9 mouse cellular contexts compared by ENCODE assay signal in genomic region chr4:135803299-135803698, GRCm38 (mm10). TPM values are rescaled to one million over a fixed set of nuclear protein-coding genes. Genes with fewer than 3 reads are reported as not detected.
DNase-seq lines count a peak whose midpoint lies in the region; ATAC-seq and TF ChIP-seq lines count a peak whose summit lies in the region.
"Had no signal": no experiment of that assay in that cellular context is flagged by ENCODE, and none has a peak within 500 bp of the region (broad histone marks: within the 10 kb centered on the region; RNA-seq: fewer than 3 reads in every experiment).

No protein-coding gene starts in this region.

- TF ChIP-seq POLR2A in brain, embryonic 14.5 days (IDR thresholded peaks at IDR 0.05; ENCODE audit: borderline replicate concordance, extremely low read depth, insufficient read depth, insufficient read length, poor library complexity, severe bottlenecking), result no peak

- no peak for DNase-seq in kidney, postnatal 0 days (ENCODE audit: low spot score)
- no peak for DNase-seq in kidney, adult 8-10 months
- DNase-seq in brain, embryonic 14.5 days (ENCODE audit: low read depth), result no peak
- DNase-seq in neural tube, embryonic 11.5 days (ENCODE audit: low spot score), result peak; percentile 33
- no peak for DNase-seq in layer of hippocampus, adult 8-10 months (ENCODE audit: low spot score in 2 of 2)
- DNase-seq in left cerebral cortex, adult 11 months (ENCODE audit: low spot score), result no peak
- DNase-seq in urinary bladder, adult 18-20 months (ENCODE audit: low spot score in 2 of 2), result no peak

- H3K4me3 ChIP-seq in kidney, postnatal 0 days (replicated peaks; ENCODE audit: low read depth, low read length), result no peak overlapping the region
- H3K4me3 ChIP-seq in E14TG2a.4 (replicated peaks; ENCODE audit: low read length), result peak overlapping the region; percentile 62
- no peak overlapping the region for H3K4me3 ChIP-seq in neural tube, embryonic 11.5 days (ENCODE audit: low read depth, low read length)
- H3K4me3 ChIP-seq: limb, embryonic 12.5 days had no signal

- H3K36me3 ChIP-seq in kidney, postnatal 0 days (ENCODE audit: insufficient read depth, low read length), result no peaks in the 10 kb centered on the region
- H3K36me3 ChIP-seq in E14TG2a.4 (ENCODE audit: insufficient read depth, low read length), result no peaks in the 10 kb centered on the region
- H3K36me3 ChIP-seq in neural tube, embryonic 11.5 days (ENCODE audit: control insufficient read depth, insufficient read depth, low read length), result no peaks in the 10 kb centered on the region
- H3K36me3 ChIP-seq: limb, embryonic 12.5 days had no signal

- H3K4me1 ChIP-seq in kidney, postnatal 0 days (replicated peaks; ENCODE audit: insufficient read depth, low read length), result no peaks in the 10 kb centered on the region
- H3K4me1 ChIP-seq in E14TG2a.4 (replicated peaks; ENCODE audit: low read depth, low read length), result peaks cover 37% of the 10 kb centered on the region
- no peaks in the 10 kb centered on the region for H3K4me1 ChIP-seq in neural tube, embryonic 11.5 days (ENCODE audit: control insufficient read depth, insufficient read depth, low read length)

- ATAC-seq in kidney, postnatal 0 days (replicated peaks; ENCODE audit: low FRiP score, low read depth), result no peak
- ATAC-seq in neural tube, embryonic 11.5 days (ENCODE audit: insufficient read depth, low FRiP score, low TSS enrichment), result no peak

- TF ChIP-seq CTCF in kidney, postnatal 0 days (IDR thresholded peaks at IDR 0.05; ENCODE audit: low read depth), result peak; percentile 59
- TF ChIP-seq CTCF in E14TG2a.4 (conservative IDR thresholded peaks at IDR 0.05; ENCODE audit: low read length), result peak; percentile 96
- TF ChIP-seq CTCF in brain, embryonic 14.5 days (IDR thresholded peaks at IDR 0.05; ENCODE audit: borderline replicate concordance, extremely low read depth, insufficient read depth, insufficient read length), result peak; percentile 37; the same call in 1 of the 2 replicates

- H3K27me3 ChIP-seq in kidney, postnatal 0 days (ENCODE audit: insufficient read depth, low read length), result no peaks in the 10 kb centered on the region
- H3K27me3 ChIP-seq in E14TG2a.4 (ENCODE audit: insufficient read depth, low read length), result peaks cover 6% of the 10 kb centered on the region; the same call in 1 of the 2 replicates
- no peaks in the 10 kb centered on the region for H3K27me3 ChIP-seq in neural tube, embryonic 11.5 days (ENCODE audit: control insufficient read depth, insufficient read depth, low read length)
- H3K27me3 ChIP-seq: limb, embryonic 12.5 days had no signal

- H3K9me3 ChIP-seq in kidney, postnatal 0 days (replicated peaks; ENCODE audit: low read length), result no peaks in the 10 kb centered on the region
- no peaks in the 10 kb centered on the region for H3K9me3 ChIP-seq in E14TG2a.4 (ENCODE audit: low read length)
- H3K9me3 ChIP-seq in neural tube, embryonic 11.5 days (ENCODE audit: control insufficient read depth, low read length), result no peaks in the 10 kb centered on the region

- no peak overlapping the region for H3K9ac ChIP-seq in kidney, postnatal 0 days (ENCODE audit: low read depth, low read length)
- no peak overlapping the region for H3K9ac ChIP-seq in neural tube, embryonic 11.5 days (ENCODE audit: low read length)
- H3K9ac ChIP-seq: limb, embryonic 12.5 days had no signal

- no peak overlapping the region for H3K4me2 ChIP-seq in kidney, postnatal 0 days (ENCODE audit: low read length)
- no peak overlapping the region for H3K4me2 ChIP-seq in neural tube, embryonic 11.5 days (ENCODE audit: low read depth)
- H3K4me2 ChIP-seq: limb, embryonic 12.5 days had no signal

- no peak overlapping the region for H3K27ac ChIP-seq in kidney, postnatal 0 days
- no peak overlapping the region for H3K27ac ChIP-seq in neural tube, embryonic 11.5 days (ENCODE audit: low read depth, low read length)
- H3K27ac ChIP-seq: limb, embryonic 12.5 days had no signal

- 65% methylated on average over 4 of the region's 4 CpGs for WGBS in kidney, postnatal 0 days
- WGBS in neural tube, embryonic 11.5 days, result 53% methylated on average over 4 of the region's 4 CpGs

RNA-seq across cellular contexts. Expression of gene Myom3, which starts 43.8 kb away (rescaled TPM):
- 0.39 and 0.54 TPM in 2 replicates for polyA plus RNA-seq in kidney, postnatal 0 days (2015; fragmentation: Nextera tagmentation; extraction: Ambion mirVana)
- 0.10 and 0.15 TPM in 2 replicates for polyA plus RNA-seq in brain, embryonic 14.5 days (2012; rRNA removed)
- polyA plus RNA-seq in neural tube, embryonic 11.5 days (2014; fragmentation: Nextera tagmentation; extraction: Ambion mirVana), result 0.62 and 0.93 TPM in 2 replicates
- under 1 TPM; 0.59 to 0.76 (median 0.69) TPM for total RNA-seq in layer of hippocampus, adult 8-10 months (2022)

RNA-seq across cellular contexts. Expression of gene Srsf10, which starts 52.2 kb away (rescaled TPM):
- 192 and 194 TPM in 2 replicates for polyA plus RNA-seq in kidney, postnatal 0 days (2015; fragmentation: Nextera tagmentation; extraction: Ambion mirVana)
- 128 and 142 TPM in 2 replicates for polyA plus RNA-seq in brain, embryonic 14.5 days (2012; rRNA removed)
- 349 and 359 TPM in 2 replicates for polyA plus RNA-seq in neural tube, embryonic 11.5 days (2014; fragmentation: Nextera tagmentation; extraction: Ambion mirVana)
- total RNA-seq in layer of hippocampus, adult 8-10 months (2022), result 10 to 100 TPM; 67.9 to 91.9 (median 79.9) TPM

Comparison
In these comparisons a context has a peak if more than half of its experiments do, and no peak if none do; other contexts are left out.
1. CTCF ChIP-seq: peak in every context shown above with its lines; median percentile 96 in E14TG2a.4; 59 in kidney, postnatal 0 days; 37 in brain, embryonic 14.5 days.